Mouse (Mus musculus): ENCODE measurements around the gene Mlf2. TPM values are rescaled to one million over a fixed set of nuclear protein-coding genes. Genes with fewer than 3 reads are reported as not detected.

Mlf2 gene
- polyA plus RNA-seq, 1 experiment from 2014 or later = 299 TPM

DNA sequence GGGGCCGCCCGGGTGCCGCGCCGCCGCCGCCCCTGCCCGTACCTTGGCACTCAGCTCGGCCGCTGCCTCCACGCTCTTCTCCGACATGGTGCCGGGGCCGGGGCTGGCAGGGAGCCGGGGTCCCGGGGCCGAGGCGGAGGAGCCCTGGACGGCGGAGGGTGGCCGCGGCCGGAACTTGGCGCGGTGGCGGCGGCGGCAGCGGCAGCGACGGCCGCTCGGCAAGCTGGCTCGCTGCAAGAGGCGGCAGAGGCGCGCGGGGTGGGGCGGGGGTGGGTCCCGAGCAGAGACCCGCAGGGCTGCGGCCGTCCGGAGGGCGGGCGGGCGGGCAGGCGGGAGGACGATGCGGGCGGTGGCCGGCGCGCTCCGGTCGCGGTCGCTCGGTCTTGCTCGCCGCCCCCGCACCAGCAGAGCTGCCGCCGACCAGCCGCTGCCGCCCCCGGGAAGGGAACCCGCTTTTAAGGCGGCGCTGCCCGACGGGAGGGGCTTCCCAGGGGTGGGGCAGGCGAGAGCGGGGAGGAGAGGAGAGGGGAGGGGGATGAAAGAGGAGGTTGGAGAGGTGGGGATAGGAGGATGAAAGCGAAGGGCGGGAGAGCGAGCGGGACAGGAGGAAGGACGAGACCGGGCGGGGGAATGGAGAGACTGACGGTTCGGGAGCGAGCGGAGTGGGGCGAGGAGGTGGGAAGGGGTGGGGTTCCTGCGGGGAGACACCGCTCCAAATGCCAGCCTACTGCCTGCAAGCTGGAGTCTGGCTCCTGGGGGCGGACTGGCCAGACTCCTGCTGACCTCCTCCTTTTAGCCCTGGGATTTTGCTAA, 13.5 kb upstream of the Mlf2 start:
- Histone ChIP-seq H3K27me3 (replicated peaks; ENCODE audit: control insufficient read depth, insufficient read depth, low read length) (no peaks in the 10 kb centered on the region), H3K9ac (ENCODE audit: low read depth, low read length) (peak overlapping the region; percentile 98), H3K4me1 (ENCODE audit: control insufficient read depth, insufficient read depth, low read length) (peaks cover 70% of the 10 kb centered on the region), H3K36me3 (ENCODE audit: control insufficient read depth, insufficient read depth, low read length) (peaks cover 17% of the 10 kb centered on the region), H3K27ac (ENCODE audit: low read length) (peak overlapping the region; percentile 99), H3K9me3 (ENCODE audit: control insufficient read depth, low read length) (no peaks in the 10 kb centered on the region), H3K4me2 (ENCODE audit: low read depth, low read length) (peak overlapping the region; percentile 69), H3K4me3 (ENCODE audit: low read length) (peak overlapping the region; percentile 93)
- WGBS = under 1% methylated on average over 75 of the region's 89 CpGs
- peak; percentile 58 for ATAC-seq

DNA sequence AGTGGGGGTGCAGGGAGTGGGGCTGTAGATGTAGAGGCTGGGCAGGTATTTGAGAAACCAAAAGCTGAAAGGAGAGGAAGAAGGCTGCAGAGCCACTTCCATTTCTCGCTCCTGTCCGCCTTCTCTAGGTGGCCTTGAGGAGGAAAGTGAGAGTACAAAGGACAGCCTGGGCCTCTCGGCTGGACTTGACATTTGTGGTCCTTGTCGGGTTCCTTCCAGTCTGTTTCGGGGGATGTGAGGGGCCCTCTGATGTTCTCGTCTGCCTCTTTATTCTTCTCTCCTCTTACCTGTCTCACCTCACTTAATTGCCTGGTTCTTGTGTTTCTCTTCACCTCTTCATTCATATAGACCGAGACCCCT, 12.9 kb upstream of the Mlf2 start:
- H3K9me3 ChIP-seq (ENCODE audit: control insufficient read depth, low read length) = no peaks in the 10 kb centered on the region
- peaks cover 12% of the 10 kb centered on the region for H3K36me3 ChIP-seq (ENCODE audit: control insufficient read depth, insufficient read depth, low read length)
- 11% methylated on average over 7 of the region's 7 CpGs for WGBS
- peak overlapping the region; percentile 93 for H3K4me3 ChIP-seq (ENCODE audit: low read length)
- H3K4me2 ChIP-seq (ENCODE audit: low read depth, low read length) = peak overlapping the region; percentile 69
- no peaks in the 10 kb centered on the region for H3K27me3 ChIP-seq (replicated peaks; ENCODE audit: control insufficient read depth, insufficient read depth, low read length)
- peak overlapping the region; percentile 99 for H3K27ac ChIP-seq (ENCODE audit: low read length)
- ATAC-seq = peak; percentile 0; the same call in 1 of the 2 replicates
- H3K4me1 ChIP-seq (ENCODE audit: control insufficient read depth, insufficient read depth, low read length) = peaks cover 65% of the 10 kb centered on the region
- H3K9ac ChIP-seq (ENCODE audit: low read depth, low read length) = peak overlapping the region; percentile 98

DNA sequence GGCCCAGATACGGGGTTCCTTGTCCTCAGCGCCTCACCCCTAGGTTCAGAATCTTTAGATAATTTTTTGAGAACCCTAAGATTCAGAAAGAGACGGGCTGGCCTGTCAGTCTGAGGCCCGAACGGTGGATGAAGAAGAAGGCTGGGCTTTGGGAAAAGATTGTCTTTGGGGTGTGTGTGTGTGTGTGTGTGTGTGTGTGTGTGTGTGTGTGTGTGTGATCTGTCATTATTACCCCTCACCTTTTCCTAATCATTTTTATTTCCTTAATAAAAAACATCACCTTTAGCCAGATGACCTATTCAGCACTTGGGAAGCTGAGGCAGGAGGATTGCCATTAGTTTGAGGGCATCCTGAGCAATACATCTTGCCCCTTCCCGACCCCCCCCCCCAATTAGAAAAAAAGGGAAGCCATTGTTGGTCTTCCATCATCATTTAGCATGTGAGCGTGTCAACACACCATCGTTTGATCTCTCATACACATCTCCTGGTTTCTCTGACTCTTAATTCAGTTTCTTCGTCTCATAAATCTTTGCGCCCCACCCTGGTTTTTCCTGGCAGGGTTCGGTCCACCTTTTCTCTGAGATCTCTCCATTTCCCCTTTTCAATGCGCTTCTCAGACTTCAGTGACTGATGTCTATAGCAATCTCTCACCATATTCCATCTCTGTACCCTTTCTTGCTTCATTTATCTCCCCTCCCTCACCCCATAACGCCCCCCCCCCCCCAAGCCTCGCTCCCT, 12.1 kb upstream of the Mlf2 start:
- Histone ChIP-seq H3K4me1 (ENCODE audit: control insufficient read depth, insufficient read depth, low read length) (peaks cover 57% of the 10 kb centered on the region), H3K36me3 (ENCODE audit: control insufficient read depth, insufficient read depth, low read length) (peaks cover 8% of the 10 kb centered on the region), H3K4me3 (ENCODE audit: low read length) (peak overlapping the region; percentile 93), H3K27me3 (replicated peaks; ENCODE audit: control insufficient read depth, insufficient read depth, low read length) (no peaks in the 10 kb centered on the region), H3K27ac (ENCODE audit: low read length) (peak overlapping the region; percentile 99), H3K9ac (ENCODE audit: low read depth, low read length) (peak overlapping the region; percentile 36), H3K9me3 (ENCODE audit: control insufficient read depth, low read length) (no peaks in the 10 kb centered on the region), H3K4me2 (ENCODE audit: low read depth, low read length) (peak overlapping the region; percentile 69)
- ATAC-seq = no peak
- WGBS = 14% methylated on average over 14 of the region's 14 CpGs

DNA sequence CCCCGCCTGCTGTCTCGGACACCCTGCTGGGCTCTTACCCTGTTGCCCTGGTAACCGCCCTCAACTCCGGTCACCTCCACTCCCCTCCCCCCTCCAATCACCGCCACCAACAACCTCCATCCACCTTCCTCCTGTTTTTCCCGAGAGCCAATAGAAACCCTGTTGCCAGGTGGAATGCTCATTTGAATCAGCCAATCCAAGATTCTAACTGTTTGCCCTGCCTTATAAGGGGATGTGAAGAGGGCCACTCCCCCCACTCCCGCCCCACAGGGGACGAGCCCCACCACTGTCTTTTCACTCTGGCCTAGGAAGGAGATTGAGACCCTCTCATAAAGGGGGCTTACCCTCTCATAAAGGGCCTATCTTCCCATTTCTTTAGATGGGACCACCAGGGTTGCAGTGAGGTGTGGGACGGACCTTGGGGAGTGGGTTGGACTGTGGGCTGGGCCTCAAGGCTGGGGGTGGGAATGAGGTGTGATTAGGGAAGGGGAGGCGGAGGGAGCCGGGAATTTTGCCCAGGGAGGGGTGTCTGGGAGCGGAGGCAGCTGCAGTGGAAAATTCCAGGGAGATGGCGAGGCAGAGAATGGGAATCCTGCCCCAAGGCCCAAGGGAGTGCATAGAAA, 11.4 kb upstream of the Mlf2 start, which contains the start of gene Ptms:
Gene Ptms, minus strand, starts transcription at position 409 of the 623 bp plus-strand sequence.
- H3K9ac ChIP-seq (ENCODE audit: low read depth, low read length) = peak within 1 kb of the TSS; percentile 37
- H3K4me2 ChIP-seq (ENCODE audit: low read depth, low read length) = peak within 1 kb of the TSS; percentile 37
- peaks cover 50% of the 10 kb centered on the region for H3K4me1 ChIP-seq (ENCODE audit: control insufficient read depth, insufficient read depth, low read length)
- no peaks in the 10 kb centered on the region for H3K9me3 ChIP-seq (ENCODE audit: control insufficient read depth, low read length)
- H3K27ac ChIP-seq (ENCODE audit: low read length) = peak within 1 kb of the TSS; percentile 99
- peaks cover under 1% of the 10 kb centered on the region; the same call in 1 of the 2 replicates for H3K36me3 ChIP-seq (ENCODE audit: control insufficient read depth, insufficient read depth, low read length)
- H3K27me3 ChIP-seq (replicated peaks; ENCODE audit: control insufficient read depth, insufficient read depth, low read length) = no peaks in the 10 kb centered on the region
- ATAC-seq = peak; percentile 82
- WGBS = 3% methylated on average over 13 of the region's 13 CpGs
- peak within 1 kb of the TSS; percentile 23 for H3K4me3 ChIP-seq (ENCODE audit: low read length)

DNA sequence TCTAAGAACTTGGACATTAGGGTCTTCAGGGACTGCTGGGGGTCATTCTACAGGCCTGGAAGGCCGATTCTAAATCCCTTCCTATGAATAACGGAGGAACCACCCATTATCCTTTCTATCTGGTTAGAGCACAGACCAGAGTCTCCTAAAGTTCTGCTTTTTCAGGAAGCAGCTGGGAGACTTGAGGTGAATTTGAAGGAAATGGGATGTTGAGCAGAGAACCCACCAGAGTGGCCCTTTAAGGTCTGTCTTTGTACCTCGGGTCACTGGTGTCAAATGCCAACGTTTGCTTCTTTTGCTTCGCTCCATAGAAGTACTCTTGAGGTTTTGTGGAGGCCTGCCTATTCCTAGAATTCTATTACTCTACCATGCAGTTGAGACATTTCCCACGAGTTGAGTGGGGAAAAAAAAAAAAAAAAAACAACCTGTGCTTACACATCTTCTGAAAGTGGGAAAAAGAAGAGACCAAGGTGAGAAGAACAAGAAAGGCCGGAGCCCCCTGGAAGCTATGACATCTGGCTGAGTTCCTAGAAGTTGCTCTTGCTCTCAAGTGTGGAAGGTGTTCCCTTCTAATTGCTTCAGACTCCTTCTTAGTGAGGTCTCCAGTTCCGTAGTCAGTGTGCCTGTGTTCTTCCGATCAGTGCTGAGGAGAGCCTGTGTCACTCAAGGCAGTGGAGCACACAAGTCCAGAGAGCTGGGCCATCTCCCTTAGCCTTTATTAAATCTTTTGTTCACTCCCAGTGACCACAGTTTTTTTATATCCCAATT, 10.7 kb upstream of the Mlf2 start:
- H3K4me3 ChIP-seq (ENCODE audit: low read length) = peak overlapping the region; percentile 23; the same call in 1 of the 2 replicates
- WGBS = 34% methylated on average over 9 of the region's 9 CpGs

DNA sequence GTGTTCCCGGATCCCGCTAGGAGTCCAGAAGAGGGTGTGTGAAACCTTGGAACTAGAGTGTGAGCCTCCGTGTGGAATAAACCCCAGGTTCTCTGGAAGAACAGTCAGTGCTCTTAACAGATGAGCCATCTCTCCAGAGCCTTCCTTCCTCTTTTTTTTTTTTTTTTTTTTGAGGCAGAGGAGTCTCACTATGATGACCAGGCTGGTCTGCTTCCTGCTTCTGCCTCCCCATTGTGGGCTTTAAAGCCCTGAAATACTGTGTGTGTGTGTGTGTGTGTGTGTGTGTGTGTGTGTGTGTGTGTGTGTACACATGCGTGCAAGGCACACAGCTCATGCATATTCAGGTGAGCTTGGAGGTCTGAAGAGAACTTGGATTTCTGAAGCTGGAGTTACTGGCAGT, 9.6 kb upstream of the Mlf2 start:
- H3K36me3 ChIP-seq (ENCODE audit: control insufficient read depth, insufficient read depth, low read length) = no peaks in the 10 kb centered on the region
- H3K4me2 ChIP-seq (ENCODE audit: low read depth, low read length) = no peak overlapping the region
- 63% methylated on average over 4 of the region's 4 CpGs for WGBS
- peak overlapping the region; percentile 86; the same call in 1 of the 2 replicates for H3K27ac ChIP-seq (ENCODE audit: low read length)
- no peak for ATAC-seq
- no peaks in the 10 kb centered on the region for H3K9me3 ChIP-seq (ENCODE audit: control insufficient read depth, low read length)
- peaks cover 46% of the 10 kb centered on the region for H3K4me1 ChIP-seq (ENCODE audit: control insufficient read depth, insufficient read depth, low read length)
- no peak overlapping the region for H3K4me3 ChIP-seq (ENCODE audit: low read length)
- H3K27me3 ChIP-seq (replicated peaks; ENCODE audit: control insufficient read depth, insufficient read depth, low read length) = no peaks in the 10 kb centered on the region
- H3K9ac ChIP-seq (ENCODE audit: low read depth, low read length) = no peak overlapping the region

More for the DNA sequence above, 10.7 kb upstream of the Mlf2 start:
- Histone ChIP-seq H3K9me3 (ENCODE audit: control insufficient read depth, low read length) (no peaks in the 10 kb centered on the region), H3K4me1 (ENCODE audit: control insufficient read depth, insufficient read depth, low read length) (peaks cover 47% of the 10 kb centered on the region), H3K36me3 (ENCODE audit: control insufficient read depth, insufficient read depth, low read length) (no peaks in the 10 kb centered on the region), H3K27me3 (replicated peaks; ENCODE audit: control insufficient read depth, insufficient read depth, low read length) (no peaks in the 10 kb centered on the region), H3K9ac (ENCODE audit: low read depth, low read length) (peak overlapping the region; percentile 37), H3K27ac (ENCODE audit: low read length) (peak overlapping the region; percentile 86), H3K4me2 (ENCODE audit: low read depth, low read length) (peak overlapping the region; percentile 37)
- no peak for ATAC-seq

DNA sequence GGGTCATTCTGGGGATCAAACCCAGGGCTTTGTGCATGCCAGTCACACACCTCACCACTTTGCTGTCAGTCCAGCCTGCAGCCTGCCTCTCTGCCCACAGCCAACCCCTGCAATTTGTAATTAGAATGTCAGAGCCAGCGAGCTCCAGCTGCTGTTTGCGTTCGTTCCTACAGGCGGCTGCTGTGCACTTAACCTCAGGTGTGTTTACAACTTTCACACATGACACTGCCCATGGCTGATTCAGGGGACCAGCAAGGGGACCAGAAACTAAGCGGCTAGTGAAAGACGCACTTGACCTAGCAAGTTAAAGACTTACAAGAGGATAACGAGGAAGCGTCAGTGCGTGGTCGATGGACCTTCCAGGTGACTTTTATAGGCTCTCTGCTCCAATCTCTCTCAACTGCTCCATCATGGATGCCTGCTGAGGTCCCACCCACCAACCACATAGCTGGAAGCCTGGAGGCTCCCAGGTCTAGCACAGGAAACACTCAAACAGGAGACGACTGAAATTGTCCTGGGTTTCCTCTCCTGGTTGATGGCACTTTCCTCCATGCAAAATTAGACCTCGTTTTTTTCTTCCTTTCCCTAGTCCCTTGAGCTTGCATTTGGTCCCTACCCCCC, 5.9 kb upstream of the Mlf2 start:
- Histone ChIP-seq H3K4me2 (ENCODE audit: low read depth, low read length) (peak overlapping the region; percentile 44), H3K4me1 (ENCODE audit: control insufficient read depth, insufficient read depth, low read length) (peaks cover 33% of the 10 kb centered on the region), H3K9ac (ENCODE audit: low read depth, low read length) (peak overlapping the region; percentile 48), H3K4me3 (ENCODE audit: low read length) (peak overlapping the region; percentile 24), H3K27ac (ENCODE audit: low read length) (peak overlapping the region; percentile 81), H3K9me3 (ENCODE audit: control insufficient read depth, low read length) (no peaks in the 10 kb centered on the region), H3K27me3 (replicated peaks; ENCODE audit: control insufficient read depth, insufficient read depth, low read length) (no peaks in the 10 kb centered on the region), H3K36me3 (ENCODE audit: control insufficient read depth, insufficient read depth, low read length) (no peaks in the 10 kb centered on the region)
- 12% methylated on average over 12 of the region's 12 CpGs for WGBS
- peak; percentile 52 for ATAC-seq

DNA sequence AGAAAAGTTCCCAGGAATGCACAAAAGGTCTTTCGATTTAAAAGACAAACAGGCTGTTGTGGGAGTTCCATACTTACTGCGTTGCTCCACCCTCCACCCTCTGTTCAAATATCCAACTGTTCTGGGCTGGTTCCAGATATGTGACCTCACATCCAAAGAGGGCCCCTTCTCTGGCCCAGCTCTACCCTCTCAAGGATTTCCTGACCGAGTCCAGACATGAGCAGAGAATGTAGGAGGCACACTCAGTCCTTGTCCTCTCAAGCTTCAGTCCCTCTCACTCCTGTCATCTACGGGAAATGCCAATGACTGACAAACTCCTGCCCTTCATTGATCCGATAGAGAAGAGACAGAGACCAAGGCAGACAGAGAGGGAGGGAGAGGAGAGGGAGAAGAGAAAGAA, 5.2 kb upstream of the Mlf2 start:
- Histone ChIP-seq H3K4me1 (ENCODE audit: control insufficient read depth, insufficient read depth, low read length) (peaks cover 29% of the 10 kb centered on the region), H3K36me3 (ENCODE audit: control insufficient read depth, insufficient read depth, low read length) (no peaks in the 10 kb centered on the region), H3K9ac (ENCODE audit: low read depth, low read length) (peak overlapping the region; percentile 48), H3K4me2 (ENCODE audit: low read depth, low read length) (peak overlapping the region; percentile 44), H3K27ac (ENCODE audit: low read length) (peak overlapping the region; percentile 81), H3K4me3 (ENCODE audit: low read length) (peak overlapping the region; percentile 24), H3K27me3 (replicated peaks; ENCODE audit: control insufficient read depth, insufficient read depth, low read length) (no peaks in the 10 kb centered on the region), H3K9me3 (ENCODE audit: control insufficient read depth, low read length) (no peaks in the 10 kb centered on the region)
- peak; percentile 44 for ATAC-seq
- WGBS = 18% methylated on average over 5 of the region's 5 CpGs

Data from intestine, embryonic 16.5 days (tissue).